ENCODE assay signal across 8 mouse cellular contexts in the genomic region with DNA sequence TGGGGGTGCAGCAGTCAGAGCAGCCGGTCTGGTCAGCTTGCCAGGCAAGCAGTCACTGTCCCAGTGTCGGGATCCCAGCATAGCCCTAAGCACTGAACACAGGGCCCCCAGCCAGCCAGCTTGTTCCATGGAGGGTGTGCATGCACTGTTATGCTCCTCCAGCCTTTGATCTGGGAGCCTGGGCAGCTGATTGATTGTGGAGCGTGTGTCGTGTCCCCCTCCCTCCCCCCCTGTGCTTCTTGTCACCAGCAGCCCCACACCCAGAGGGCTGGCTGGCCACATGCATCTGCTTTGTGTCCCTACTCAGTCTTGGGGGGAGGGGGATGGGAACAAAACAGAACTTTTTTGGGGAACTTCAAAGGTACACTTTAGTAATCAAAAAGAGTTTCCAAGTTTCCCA. TPM values are rescaled to one million over a fixed set of nuclear protein-coding genes. Genes with fewer than 3 reads are reported as not detected.
DNase-seq lines count a peak whose midpoint lies in the region; ATAC-seq lines count a peak whose summit lies in the region.

No protein-coding gene starts in this region.

- H3K9me3 ChIP-seq in intestine, embryonic 15.5 days: no peaks in the 10 kb centered on the region
- H3K9me3 ChIP-seq in intestine, embryonic 16.5 days (ENCODE audit: control insufficient read depth, low read length): no peaks in the 10 kb centered on the region
- no peaks in the 10 kb centered on the region for H3K9me3 ChIP-seq in hindbrain, embryonic 13.5 days
- H3K9me3 ChIP-seq in midbrain, embryonic 16.5 days (replicated peaks; ENCODE audit: control insufficient read depth, low read length, poor library complexity, severe bottlenecking): no peaks in the 10 kb centered on the region

- 36% methylated on average over 4 of the region's 4 CpGs for WGBS in intestine, embryonic 15.5 days
- 31% methylated on average over 4 of the region's 4 CpGs for WGBS in intestine, embryonic 16.5 days
- WGBS in hindbrain, embryonic 13.5 days: 20% methylated on average over 4 of the region's 4 CpGs
- 10% methylated on average over 4 of the region's 4 CpGs for WGBS in midbrain, embryonic 16.5 days

- H3K4me2 ChIP-seq in intestine, embryonic 15.5 days (replicated peaks): no peak overlapping the region
- no peak overlapping the region for H3K4me2 ChIP-seq in intestine, embryonic 16.5 days (ENCODE audit: low read depth, low read length)
- no peak overlapping the region for H3K4me2 ChIP-seq in hindbrain, embryonic 13.5 days
- no peak overlapping the region for H3K4me2 ChIP-seq in midbrain, embryonic 16.5 days (ENCODE audit: low read length)

- H3K4me3 ChIP-seq in intestine, embryonic 15.5 days (replicated peaks): no peak overlapping the region
- no peak overlapping the region for H3K4me3 ChIP-seq in intestine, embryonic 16.5 days (ENCODE audit: low read length)
- no peak overlapping the region for H3K4me3 ChIP-seq in hindbrain, embryonic 13.5 days
- H3K4me3 ChIP-seq in midbrain, embryonic 16.5 days (ENCODE audit: low read depth, low read length): no peak overlapping the region

- H3K27ac ChIP-seq in intestine, embryonic 15.5 days: no peak overlapping the region
- no peak overlapping the region for H3K27ac ChIP-seq in intestine, embryonic 16.5 days (ENCODE audit: low read length)
- H3K27ac ChIP-seq in hindbrain, embryonic 13.5 days: no peak overlapping the region
- 0 out of 2 replicates have a peak overlapping the region, but pooled peaks have one; percentile 4 for H3K27ac ChIP-seq in midbrain, embryonic 16.5 days (ENCODE audit: low read length)

- peaks cover 11% of the 10 kb centered on the region; the same call in 1 of the 2 replicates for H3K36me3 ChIP-seq in intestine, embryonic 15.5 days
- peaks cover 11% of the 10 kb centered on the region for H3K36me3 ChIP-seq in intestine, embryonic 16.5 days (ENCODE audit: control insufficient read depth, insufficient read depth, low read length)
- peaks cover 66% of the 10 kb centered on the region for H3K36me3 ChIP-seq in hindbrain, embryonic 13.5 days
- H3K36me3 ChIP-seq in midbrain, embryonic 16.5 days (ENCODE audit: control insufficient read depth, insufficient read depth, low read length): peaks cover 2% of the 10 kb centered on the region; the same call in 1 of the 2 replicates

- H3K9ac ChIP-seq in intestine, embryonic 15.5 days: no peak overlapping the region
- no peak overlapping the region for H3K9ac ChIP-seq in intestine, embryonic 16.5 days (ENCODE audit: low read depth, low read length)
- peak overlapping the region; percentile 35; the same call in 1 of the 2 replicates for H3K9ac ChIP-seq in hindbrain, embryonic 13.5 days
- H3K9ac ChIP-seq in midbrain, embryonic 16.5 days (ENCODE audit: low read depth, low read length): no peak overlapping the region

- H3K27me3 ChIP-seq in intestine, embryonic 15.5 days (replicated peaks): no peaks in the 10 kb centered on the region
- no peaks in the 10 kb centered on the region for H3K27me3 ChIP-seq in intestine, embryonic 16.5 days (replicated peaks; ENCODE audit: control insufficient read depth, insufficient read depth, low read length)
- no peaks in the 10 kb centered on the region for H3K27me3 ChIP-seq in hindbrain, embryonic 13.5 days
- no peaks in the 10 kb centered on the region for H3K27me3 ChIP-seq in midbrain, embryonic 16.5 days (ENCODE audit: control insufficient read depth, insufficient read depth, low read depth, low read length)

- H3K4me1 ChIP-seq in intestine, embryonic 15.5 days (replicated peaks): peaks cover 11% of the 10 kb centered on the region; the same call in 1 of the 2 replicates
- H3K4me1 ChIP-seq in intestine, embryonic 16.5 days (ENCODE audit: control insufficient read depth, insufficient read depth, low read length): 0 out of 2 replicates have a peak, but pooled peaks cover 4% of the 10 kb centered on the region
- peaks cover 20% of the 10 kb centered on the region for H3K4me1 ChIP-seq in hindbrain, embryonic 13.5 days (replicated peaks)
- H3K4me1 ChIP-seq in midbrain, embryonic 16.5 days (ENCODE audit: control insufficient read depth, insufficient read depth, low read length): peaks cover 6% of the 10 kb centered on the region; the same call in 1 of the 2 replicates

- ATAC-seq in intestine, embryonic 15.5 days: peak; percentile 50; the same call in 1 of the 2 replicates
- ATAC-seq in intestine, embryonic 16.5 days: no peak; the same call in 1 of the 2 replicates
- peak; percentile 63; the same call in 1 of the 2 replicates for ATAC-seq in hindbrain, embryonic 13.5 days (ENCODE audit: low FRiP score)
- peak; percentile 75 for ATAC-seq in midbrain, embryonic 16.5 days
- no peak for ATAC-seq in erythroblast, adult 5-6 weeks (replicated peaks; ENCODE audit: low FRiP score, poor library complexity, severe bottlenecking)

- peak; percentile 73 for DNase-seq in embryo, embryonic 9.5 days (ENCODE audit: extremely low spot score)
- no peak for DNase-seq in layer of hippocampus, adult 11-12 months (ENCODE audit: low spot score)
- no peak for DNase-seq in urinary bladder, postnatal 14 days (ENCODE audit: low spot score)

RNA-seq across cellular contexts. Expression of a gene that starts 18.4 kb away (rescaled TPM):
- 163 and 170 TPM in 2 replicates for polyA plus RNA-seq in intestine, embryonic 15.5 days (2015; fragmentation: Nextera tagmentation; extraction: Ambion mirVana)
- 159 and 174 TPM in 2 replicates for polyA plus RNA-seq in intestine, embryonic 16.5 days (2015; fragmentation: Nextera tagmentation; extraction: Ambion mirVana)
- 103 and 113 TPM in 2 replicates for polyA plus RNA-seq in hindbrain, embryonic 13.5 days (2015; fragmentation: Nextera tagmentation; extraction: Ambion mirVana)
- 88.8 and 92.2 TPM in 2 replicates for polyA plus RNA-seq in midbrain, embryonic 16.5 days (2015; fragmentation: Nextera tagmentation; extraction: Ambion mirVana)
- total RNA-seq in erythroblast, adult 5-6 weeks (2015; ENCODE audit: low replicate concordance): 24.5 and 59.8 TPM in 2 replicates
- total RNA-seq in erythroblast, adult 5-6 weeks (2017; ENCODE audit: low replicate concordance): 2.2 and 10.8 TPM in 2 replicates

RNA-seq across cellular contexts. Expression of a gene that starts 18.5 kb away (rescaled TPM):
- polyA plus RNA-seq in intestine, embryonic 15.5 days (2015; fragmentation: Nextera tagmentation; extraction: Ambion mirVana): 42.0 and 45.4 TPM in 2 replicates
- polyA plus RNA-seq in intestine, embryonic 16.5 days (2015; fragmentation: Nextera tagmentation; extraction: Ambion mirVana): 43.0 and 44.4 TPM in 2 replicates
- 67.9 and 73.1 TPM in 2 replicates for polyA plus RNA-seq in hindbrain, embryonic 13.5 days (2015; fragmentation: Nextera tagmentation; extraction: Ambion mirVana)
- polyA plus RNA-seq in midbrain, embryonic 16.5 days (2015; fragmentation: Nextera tagmentation; extraction: Ambion mirVana): 86.6 and 87.9 TPM in 2 replicates
- total RNA-seq in erythroblast, adult 5-6 weeks (2015; ENCODE audit: low replicate concordance): 1.5 and 2.3 TPM in 2 replicates
- total RNA-seq in erythroblast, adult 5-6 weeks (2017; ENCODE audit: low replicate concordance): 3.7 and 7.0 TPM in 2 replicates

RNA-seq across cellular contexts. Expression of a gene that starts 22.4 kb away (rescaled TPM):
- 96.0 and 103 TPM in 2 replicates for polyA plus RNA-seq in intestine, embryonic 15.5 days (2015; fragmentation: Nextera tagmentation; extraction: Ambion mirVana)
- polyA plus RNA-seq in intestine, embryonic 16.5 days (2015; fragmentation: Nextera tagmentation; extraction: Ambion mirVana): 108 and 111 TPM in 2 replicates
- polyA plus RNA-seq in hindbrain, embryonic 13.5 days (2015; fragmentation: Nextera tagmentation; extraction: Ambion mirVana): 152 and 161 TPM in 2 replicates
- polyA plus RNA-seq in midbrain, embryonic 16.5 days (2015; fragmentation: Nextera tagmentation; extraction: Ambion mirVana): 144 and 145 TPM in 2 replicates
- total RNA-seq in erythroblast, adult 5-6 weeks (2015; ENCODE audit: low replicate concordance): 16.7 and 17.6 TPM in 2 replicates
- total RNA-seq in erythroblast, adult 5-6 weeks (2017; ENCODE audit: low replicate concordance): 10.7 and 15.9 TPM in 2 replicates

RNA-seq across cellular contexts. Expression of a gene that starts 26.1 kb away (rescaled TPM):
- 34.2 and 35.8 TPM in 2 replicates for polyA plus RNA-seq in intestine, embryonic 15.5 days (2015; fragmentation: Nextera tagmentation; extraction: Ambion mirVana)
- 30.4 and 31.2 TPM in 2 replicates for polyA plus RNA-seq in intestine, embryonic 16.5 days (2015; fragmentation: Nextera tagmentation; extraction: Ambion mirVana)
- 272 and 278 TPM in 2 replicates for polyA plus RNA-seq in hindbrain, embryonic 13.5 days (2015; fragmentation: Nextera tagmentation; extraction: Ambion mirVana)
- 624 and 719 TPM in 2 replicates for polyA plus RNA-seq in midbrain, embryonic 16.5 days (2015; fragmentation: Nextera tagmentation; extraction: Ambion mirVana)
- total RNA-seq in erythroblast, adult 5-6 weeks (2015; ENCODE audit: low replicate concordance): 3.3 TPM in 1 of 2 replicates, not detected in the other
- total RNA-seq in erythroblast, adult 5-6 weeks (2017; ENCODE audit: low replicate concordance): not detected in 2 replicates

RNA-seq across cellular contexts. Expression of a gene that starts 31.9 kb away (rescaled TPM):
- polyA plus RNA-seq in intestine, embryonic 15.5 days (2015; fragmentation: Nextera tagmentation; extraction: Ambion mirVana): 31.3 and 41.7 TPM in 2 replicates
- polyA plus RNA-seq in intestine, embryonic 16.5 days (2015; fragmentation: Nextera tagmentation; extraction: Ambion mirVana): 56.0 and 65.0 TPM in 2 replicates
- polyA plus RNA-seq in hindbrain, embryonic 13.5 days (2015; fragmentation: Nextera tagmentation; extraction: Ambion mirVana): 9.7 and 12.1 TPM in 2 replicates
- polyA plus RNA-seq in midbrain, embryonic 16.5 days (2015; fragmentation: Nextera tagmentation; extraction: Ambion mirVana): 5.8 and 7.0 TPM in 2 replicates
- 6.1 and 6.5 TPM in 2 replicates for total RNA-seq in erythroblast, adult 5-6 weeks (2015; ENCODE audit: low replicate concordance)
- 1.9 and 3.1 TPM in 2 replicates for total RNA-seq in erythroblast, adult 5-6 weeks (2017; ENCODE audit: low replicate concordance)

Comparison
In these comparisons a context has a peak if more than half of its experiments do, and no peak if none do; other contexts are left out.
1. ATAC-seq: peak in intestine, embryonic 15.5 days (single experiment), hindbrain, embryonic 13.5 days (single experiment) and midbrain, embryonic 16.5 days (single experiment); none in intestine, embryonic 16.5 days (single experiment) and erythroblast, adult 5-6 weeks (single experiment).